Mouse (Mus musculus): ENCODE measurements at regions not wholly inside any gene's neighbourhood (a gene's known extent, or its start where the extent isn't known, plus 50 kb on each side); places are given as distances from the start of the nearest gene placed in this dataset.

GRCm38 (mm10) chr16:78216752-78217351, 84.4 kb upstream of the Cxadr start:
- TF ChIP-seq CTCF (conservative IDR thresholded peaks at IDR 0.05; ENCODE audit: low read length) (no peak), NANOG (IDR thresholded peaks at IDR 0.05; ENCODE audit: borderline replicate concordance, low read length) (no peak)

Data from E14TG2a.4 (cell line).